Mouse (Mus musculus) cortical plate, adult 2 months (tissue): ENCODE measurements around the gene Fbxo42. TPM values are rescaled to one million over a fixed set of nuclear protein-coding genes. Genes with fewer than 3 reads are reported as not detected.
A peak's percentile ranks its signal among the peaks of the same experiment; 100 is the strongest.

ENCODE experiments used
- H3K27ac ChIP-seq: fragments of 200-500 bp; 2 replicates; pipeline ENCODE4 v1.5.1; 2012; ENCODE audit warnings: low read length, control low read depth, inconsistent platforms; ENCODE audit not compliant: insufficient read depth
- H3K4me1 ChIP-seq: fragments of 200-500 bp; 2 replicates; pipeline ENCODE4 v1.6.1; 2011; ENCODE audit warnings: low read length; ENCODE audit not compliant: control insufficient read depth, insufficient read depth
- H3K4me3 ChIP-seq: fragments of 200-500 bp; 2 replicates; pipeline ENCODE4 v1.5.1; 2011; ENCODE audit warnings: mild to moderate bottlenecking, low read length, control low read depth; ENCODE audit not compliant: insufficient read depth
- CTCF ChIP-seq: fragments of 200-500 bp; IDR thresholded peaks from 2 replicates; pipeline ENCODE4 v1.5.1; 2011; ENCODE audit warnings: mild to moderate bottlenecking, control low read depth, low read length; ENCODE audit not compliant: insufficient read depth; ENCODE audit errors: extremely low read depth
- POLR2A ChIP-seq: fragments of 200-500 bp; IDR thresholded peaks from 2 replicates; pipeline ENCODE4 v1.6.1; 2011; ENCODE audit warnings: mild to moderate bottlenecking, low read length, control low read depth; ENCODE audit not compliant: insufficient read depth; ENCODE audit errors: extremely low read depth
- polyA plus RNA-seq: library from polyadenylated mRNA; depleted of rRNA; stranded (reverse); fragments of >200 nt; gene quantifications from 2 replicates; pipeline ENCODE4 v1.2.3, GENCODE M21; 2012

The Fbxo42 gene
- polyA plus RNA-seq, 1 experiment: 22.6 TPM

- peaks cover 14% of the 10 kb centered on the region for H3K4me1 ChIP-seq
- no peak overlapping the region for H3K4me3 ChIP-seq
- TF ChIP-seq POLR2A (no peak), CTCF (no peak)
- no peak overlapping the region for H3K27ac ChIP-seq
Measured at GRCm38 (mm10) chr4:141115398-141115797, 32.3 kb upstream of the Fbxo42 start.

DNA sequence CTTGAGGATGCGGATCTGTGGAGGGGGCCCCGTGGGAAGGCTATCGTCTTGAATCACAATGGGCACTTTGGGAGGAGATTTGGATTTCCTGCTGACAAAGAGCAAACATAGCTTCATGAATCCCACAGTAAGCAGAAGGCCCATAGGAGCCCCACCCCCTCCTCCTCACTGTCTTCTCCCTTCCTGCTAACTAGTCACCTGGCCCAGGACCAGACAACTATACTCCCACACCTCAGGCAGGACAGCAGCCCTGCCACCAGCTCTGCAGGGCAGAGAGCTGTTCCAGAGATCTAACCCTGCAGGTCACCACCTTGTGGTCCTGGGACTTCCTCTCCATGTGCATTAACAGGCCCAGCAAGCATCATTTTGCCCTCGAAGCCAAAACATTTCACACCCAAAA lies 29.0 kb upstream of the Fbxo42 start:
- no peak overlapping the region for H3K27ac ChIP-seq
- TF ChIP-seq POLR2A (no peak), CTCF (no peak)
- H3K4me1 ChIP-seq: peaks cover 18% of the 10 kb centered on the region
- H3K4me3 ChIP-seq: no peak overlapping the region

DNA sequence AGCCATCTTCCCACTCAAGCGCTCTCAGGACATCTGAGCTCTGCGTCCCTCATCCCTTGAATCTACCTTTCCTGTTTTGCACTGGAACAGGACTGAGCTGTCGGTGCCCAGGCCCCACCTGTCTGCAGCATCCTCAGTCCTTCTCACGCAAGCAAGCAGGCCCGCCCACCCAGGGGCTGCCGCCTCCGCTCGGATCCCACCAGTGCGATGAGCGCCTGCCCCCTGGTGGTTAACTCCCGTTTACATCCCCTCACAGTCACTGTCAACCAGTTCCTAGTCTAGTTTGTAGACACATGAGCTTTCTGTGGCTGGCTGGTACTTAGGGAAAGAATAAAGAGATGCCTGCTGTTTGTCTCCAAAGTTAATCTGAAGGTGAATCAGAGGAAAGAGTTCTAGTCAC lies 27.0 kb upstream of the Fbxo42 start:
- no peak for TF ChIP-seq POLR2A
- TF ChIP-seq CTCF: peak; percentile 65
- Histone ChIP-seq H3K27ac (no peak overlapping the region), H3K4me1 (peaks cover 14% of the 10 kb centered on the region), H3K4me3 (no peak overlapping the region)

DNA sequence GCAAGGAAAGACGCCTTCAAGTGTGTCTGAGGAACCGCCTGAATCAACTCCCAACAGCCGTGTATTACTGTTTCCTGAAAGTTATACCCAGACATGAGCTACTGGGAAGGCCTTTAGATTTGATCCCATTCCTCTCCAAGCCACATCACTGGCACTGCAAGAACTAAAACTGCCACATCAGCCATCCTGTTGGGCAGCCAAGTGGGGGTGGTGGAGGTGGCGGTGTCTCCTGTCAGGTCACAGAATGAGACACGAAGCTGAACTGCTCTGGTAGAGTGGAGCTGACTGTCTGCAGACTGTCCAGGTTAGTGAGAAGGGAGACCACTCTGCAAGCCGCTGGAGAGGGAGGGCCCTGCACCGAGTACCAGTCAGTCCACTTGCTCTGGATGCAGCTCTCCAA lies 25.1 kb upstream of the Fbxo42 start:
- H3K4me1 ChIP-seq: peaks cover 14% of the 10 kb centered on the region
- no peak for TF ChIP-seq CTCF
- TF ChIP-seq POLR2A: no peak
- no peak overlapping the region for H3K27ac ChIP-seq
- no peak overlapping the region for H3K4me3 ChIP-seq

DNA sequence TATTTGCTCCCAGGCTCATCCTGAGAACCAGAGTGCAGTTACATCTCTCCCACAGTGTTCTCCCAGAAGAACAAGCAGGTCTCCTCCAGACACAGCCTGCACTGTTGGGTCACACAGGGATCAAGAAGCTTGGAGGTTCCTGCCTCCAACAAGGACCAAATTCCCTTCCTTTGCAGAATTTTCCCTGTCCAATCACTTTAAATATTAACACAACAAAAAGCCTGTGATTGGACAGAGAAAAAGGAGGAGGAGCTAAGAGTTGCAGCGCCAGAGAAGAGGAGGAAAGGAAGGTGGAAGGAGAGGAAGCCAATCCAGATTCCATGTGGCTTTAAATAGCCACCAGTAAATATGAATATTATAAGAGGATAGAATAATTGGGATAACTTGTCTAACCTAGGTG lies 24.6 kb upstream of the Fbxo42 start:
- no peak overlapping the region for H3K4me3 ChIP-seq
- TF ChIP-seq CTCF: no peak
- TF ChIP-seq POLR2A: no peak
- H3K4me1 ChIP-seq: peaks cover 14% of the 10 kb centered on the region
- H3K27ac ChIP-seq: no peak overlapping the region

GRCm38 (mm10) chr4:141129190-141129710 lies 18.5 kb upstream of the Fbxo42 start:
- no peak overlapping the region for H3K27ac ChIP-seq
- TF ChIP-seq CTCF (no peak), POLR2A (no peak)
- H3K4me3 ChIP-seq: no peak overlapping the region
- peaks cover 10% of the 10 kb centered on the region for H3K4me1 ChIP-seq

GRCm38 (mm10) chr4:141130704-141131342 lies 16.9 kb upstream of the Fbxo42 start:
- H3K27ac ChIP-seq: peak overlapping the region; percentile 9; the same call in 1 of the 2 replicates
- H3K4me3 ChIP-seq: no peak overlapping the region
- peaks cover 17% of the 10 kb centered on the region for H3K4me1 ChIP-seq
- no peak for TF ChIP-seq POLR2A
- TF ChIP-seq CTCF: no peak

DNA sequence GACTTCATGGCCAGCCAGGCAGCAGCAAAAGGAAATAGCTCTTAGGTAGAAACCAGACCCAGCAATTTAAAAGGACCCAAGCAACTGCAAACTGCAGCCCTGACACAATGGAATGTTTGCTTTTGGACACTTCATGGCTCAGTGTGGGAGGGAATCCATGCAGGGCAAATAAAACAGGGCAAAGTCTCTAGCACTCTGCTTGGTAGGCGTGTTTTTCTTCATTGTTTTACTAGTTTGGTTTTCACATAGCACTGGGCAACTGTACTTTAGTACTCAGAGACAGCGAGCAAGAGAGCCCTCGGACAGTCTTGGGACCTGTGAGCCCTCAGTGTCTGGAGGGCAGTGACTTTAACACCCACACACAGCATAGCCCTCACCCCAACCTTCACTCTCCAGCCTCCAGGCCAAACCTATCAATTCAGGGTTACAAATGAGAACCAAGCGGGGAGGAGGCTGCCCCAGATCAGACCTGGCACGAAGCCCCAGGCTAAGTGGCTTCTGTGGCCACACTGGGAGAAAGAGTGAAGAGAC lies 16.1 kb upstream of the Fbxo42 start:
- H3K27ac ChIP-seq: peak overlapping the region; percentile 9; the same call in 1 of the 2 replicates
- no peak overlapping the region for H3K4me3 ChIP-seq
- peaks cover 17% of the 10 kb centered on the region for H3K4me1 ChIP-seq
- TF ChIP-seq CTCF (no peak), POLR2A (no peak)

DNA sequence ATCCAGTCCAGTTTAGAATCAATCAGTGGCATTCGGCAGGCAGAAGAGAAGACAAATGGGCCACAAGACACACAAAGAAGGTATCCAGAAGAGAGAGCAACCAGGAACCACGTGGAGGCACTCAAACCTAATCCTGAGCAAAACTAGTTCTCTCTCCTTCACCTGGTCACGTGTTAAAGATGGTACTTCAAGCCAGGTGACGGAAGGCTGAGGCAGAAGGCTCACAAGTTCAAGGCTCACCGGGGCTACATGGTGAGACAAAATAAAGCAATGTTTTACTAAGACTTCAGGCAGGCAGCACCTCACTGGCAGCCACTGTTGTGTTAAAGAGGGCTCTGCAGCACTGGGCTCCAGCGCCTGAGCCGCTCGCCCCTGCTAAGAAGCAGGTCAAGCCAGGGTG lies 15.5 kb upstream of the Fbxo42 start:
- Histone ChIP-seq H3K4me1 (peaks cover 19% of the 10 kb centered on the region), H3K4me3 (no peak overlapping the region), H3K27ac (no peak overlapping the region)
- TF ChIP-seq POLR2A: no peak
- TF ChIP-seq CTCF: no peak

DNA sequence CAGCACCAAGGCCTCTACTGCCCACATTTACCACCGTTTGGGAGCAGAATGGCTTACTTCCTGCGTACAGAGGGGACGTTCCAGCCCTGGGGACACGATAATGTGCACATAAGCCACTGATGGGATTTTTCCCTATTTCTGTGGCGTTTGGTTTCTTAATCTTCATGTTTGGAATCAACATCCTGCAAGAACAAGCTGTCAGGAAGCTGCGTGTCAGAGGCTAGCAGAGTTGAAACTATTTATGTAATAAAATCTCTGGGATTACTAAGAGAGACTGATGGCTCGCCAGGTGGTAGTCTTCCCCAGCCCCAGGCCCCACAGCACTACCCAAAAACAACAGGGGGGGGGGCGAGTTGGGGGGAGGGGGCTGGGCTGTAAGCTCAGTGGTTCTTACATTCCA lies 14.5 kb upstream of the Fbxo42 start:
- Histone ChIP-seq H3K4me1 (peaks cover 19% of the 10 kb centered on the region), H3K27ac (no peak overlapping the region)
- TF ChIP-seq POLR2A (no peak), CTCF (no peak)

DNA sequence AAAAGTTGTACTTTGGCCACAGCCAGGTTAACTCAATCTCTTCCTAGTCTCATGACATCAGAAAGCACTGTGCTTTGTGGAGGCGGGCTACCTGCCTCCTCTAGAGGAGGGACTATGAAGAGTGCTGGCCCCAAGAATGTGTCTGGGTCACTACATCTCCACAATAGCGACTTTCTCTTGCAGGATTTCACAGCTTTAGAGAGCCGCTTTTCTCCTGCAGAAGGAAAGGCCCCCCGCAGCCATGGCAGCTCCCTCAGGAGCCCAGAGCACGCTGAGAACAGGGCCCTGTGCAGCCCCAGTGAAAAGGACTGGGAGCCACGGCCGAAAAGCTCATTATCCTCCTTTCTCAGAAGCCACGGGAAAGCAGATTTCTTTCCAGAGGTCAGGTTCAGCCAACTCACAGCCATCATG lies 13.7 kb upstream of the Fbxo42 start:
- Histone ChIP-seq H3K4me3 (no peak overlapping the region), H3K27ac (peak overlapping the region; percentile 27; the same call in 1 of the 2 replicates), H3K4me1 (peaks cover 19% of the 10 kb centered on the region)
- no peak for TF ChIP-seq POLR2A
- no peak for TF ChIP-seq CTCF

More for the DNA sequence above, 14.5 kb upstream of the Fbxo42 start:
- no peak overlapping the region for H3K4me3 ChIP-seq
